Mouse (Mus musculus) CD4-positive, CD25-positive, alpha-beta regulatory T cell, adult 4 months (primary cell): ENCODE measurements around the gene Jph2. TPM values are rescaled to one million over a fixed set of nuclear protein-coding genes. Genes with fewer than 3 reads are reported as not detected.
"Not testable (repeated sequence)": the region's sequence is repeated elsewhere in the genome, so short reads cannot be mapped to it uniquely, and the experiment has no call there.

ENCODE experiments used
- ATAC-seq: one replicate; pipeline ENCODE4 v1.8.0; 2017
- polyA plus RNA-seq, 2 experiments: library from polyadenylated mRNA; unstranded; fragments of 100-300 nt; shearing (Covaris generic); gene quantifications; one replicate each; pipeline ENCODE4 v1.2.1; 2017

The Jph2 gene
- polyA plus RNA-seq, 2 experiments from 2014 or later: not detected

DNA sequence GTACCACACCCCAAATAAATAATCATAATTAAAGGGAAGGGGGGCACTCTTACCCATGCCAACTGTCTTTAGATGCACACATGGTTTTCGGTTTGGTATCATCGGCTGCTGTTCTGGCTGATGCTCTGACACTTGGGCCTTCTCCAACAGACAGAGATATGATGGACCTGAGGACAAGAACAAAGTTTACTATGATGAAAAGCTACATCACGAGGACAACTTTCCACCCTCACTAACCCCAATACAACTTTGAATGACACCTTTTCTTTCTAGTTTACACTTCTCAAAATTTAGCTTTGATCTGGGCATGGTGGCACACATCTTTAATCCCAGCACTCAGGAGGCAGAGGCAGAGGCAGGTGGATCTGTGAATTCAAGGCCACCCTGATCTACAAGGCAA lies 13.6 kb upstream of the Jph2 start:
- not testable (repeated sequence) for ATAC-seq

- no peak for ATAC-seq
These were observed 12.4 kb upstream of the Jph2 start for GRCm38 (mm10) chr2:163410211-163410610.

- ATAC-seq: no peak
These were observed 6.4 kb upstream of the Jph2 start for GRCm38 (mm10) chr2:163404037-163404815.

GRCm38 (mm10) chr2:163401221-163401620 lies 3.4 kb upstream of the Jph2 start:
- ATAC-seq: peak; percentile 89

DNA sequence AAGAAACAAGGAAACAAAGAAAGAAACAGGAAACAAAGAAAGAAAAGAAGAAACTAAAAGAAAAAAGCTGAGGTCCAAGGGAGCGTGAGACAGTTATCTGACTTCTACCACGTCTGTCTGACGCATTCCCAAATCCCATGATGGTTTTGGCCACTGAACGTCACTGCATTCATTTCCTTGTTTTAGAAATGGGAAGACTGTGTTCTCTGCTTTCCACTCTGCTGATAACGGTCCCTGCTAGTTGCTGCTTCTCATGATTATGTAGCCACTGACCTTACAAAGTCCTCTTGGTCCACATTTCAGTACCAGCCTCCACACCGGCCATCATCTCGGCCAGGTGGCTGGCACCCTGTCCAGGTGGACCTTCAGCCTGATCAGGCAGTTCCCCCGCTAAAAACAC lies 1.4 kb upstream of the Jph2 start:
- no peak for ATAC-seq

- ATAC-seq: no peak
These were observed 977 bp upstream of the Jph2 start for GRCm38 (mm10) chr2:163398770-163399169.

GRCm38 (mm10) chr2:163397071-163397470 lies 722 bp downstream of the Jph2 start:
- ATAC-seq: no peak

- ATAC-seq: no peak
These were observed 2.8 kb downstream of the Jph2 start for GRCm38 (mm10) chr2:163394977-163395376.

DNA sequence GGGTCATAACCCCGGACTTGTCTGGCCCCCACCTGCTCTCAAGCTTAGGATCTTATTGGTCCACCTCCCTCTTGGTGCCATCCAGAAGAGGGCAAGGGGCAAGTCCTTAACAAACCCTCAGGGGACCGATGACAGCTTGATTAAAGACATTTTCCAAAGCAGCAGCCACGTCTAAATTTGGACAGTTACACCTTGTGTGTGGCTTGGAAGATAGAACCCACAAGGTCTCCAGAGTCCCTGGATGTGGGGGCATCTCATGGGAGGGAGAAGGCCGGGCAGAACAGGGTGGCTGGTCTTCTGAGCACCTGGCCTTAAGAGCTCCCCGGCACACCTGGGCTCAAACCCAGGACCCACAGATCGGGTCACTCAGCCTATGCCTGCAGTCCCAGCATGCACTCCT lies 3.8 kb downstream of the Jph2 start:
- no peak for ATAC-seq

GRCm38 (mm10) chr2:163393241-163393640 lies 4.6 kb downstream of the Jph2 start:
- no peak for ATAC-seq

- no peak for ATAC-seq
These were observed 5.4 kb downstream of the Jph2 start for GRCm38 (mm10) chr2:163392436-163392835.

DNA sequence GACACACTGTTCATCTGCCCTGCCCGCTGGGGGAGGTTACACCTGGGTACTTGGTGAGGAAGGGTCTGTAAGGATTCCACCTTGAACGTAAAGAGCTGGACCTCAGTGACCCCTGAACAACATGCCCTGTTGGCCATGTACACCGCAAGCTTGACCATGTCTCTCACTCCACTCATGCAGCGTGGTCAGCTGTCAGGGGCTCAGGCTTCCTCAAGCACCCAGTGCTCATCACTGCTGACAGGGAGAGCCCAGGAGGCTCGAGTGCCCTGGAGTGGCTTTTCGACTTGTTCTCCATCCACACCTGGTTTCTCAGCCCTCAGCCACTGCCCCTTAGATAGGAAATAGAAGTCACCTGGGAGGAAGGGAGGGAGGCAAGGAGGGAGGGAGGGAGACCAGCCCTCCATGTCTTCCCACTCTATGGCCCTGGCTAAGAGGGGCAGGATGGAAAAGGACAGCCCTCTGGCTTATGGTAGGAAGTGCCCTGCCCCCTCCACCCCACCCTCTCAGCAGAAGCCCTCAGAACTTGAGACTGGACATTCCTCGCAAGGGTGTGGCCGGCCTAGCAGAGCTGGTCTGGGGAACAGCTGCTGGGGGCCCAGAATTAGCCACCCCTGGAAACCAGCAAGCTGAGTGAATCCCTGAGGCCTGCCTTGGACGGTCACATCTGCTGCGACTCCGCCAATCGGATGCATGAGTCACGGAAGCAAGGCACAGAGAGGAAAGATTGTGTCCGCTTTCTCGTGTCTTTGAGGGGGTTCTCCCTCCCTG lies 11.2 kb downstream of the Jph2 start:
- ATAC-seq: no peak

GRCm38 (mm10) chr2:163385126-163385525 lies 12.7 kb downstream of the Jph2 start:
- no peak for ATAC-seq

GRCm38 (mm10) chr2:163381246-163381645 lies 16.5 kb downstream of the Jph2 start:
- ATAC-seq: no peak

DNA sequence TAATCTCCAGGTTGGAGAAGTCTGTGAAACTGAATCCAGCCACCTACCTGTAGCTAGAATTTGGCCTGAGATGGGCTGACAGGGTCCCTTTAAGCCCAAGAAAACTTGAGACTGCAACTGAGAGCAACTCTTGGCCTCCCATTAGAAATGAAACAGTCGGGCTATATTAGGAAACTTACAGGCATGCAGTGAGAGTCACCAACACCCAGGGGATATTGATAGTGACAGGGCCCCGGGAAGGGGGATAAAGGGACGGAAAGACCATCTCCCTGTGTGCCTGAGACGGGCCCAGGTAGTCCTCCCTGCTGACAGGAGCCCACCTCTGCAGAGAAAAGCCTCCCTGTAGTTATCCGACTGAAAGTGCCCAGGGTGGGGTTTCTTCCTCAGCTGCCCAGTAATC lies 18.4 kb downstream of the Jph2 start:
- ATAC-seq: no peak

GRCm38 (mm10) chr2:163376082-163376481 lies 21.7 kb downstream of the Jph2 start:
- ATAC-seq: no peak

- no peak for ATAC-seq
These were observed 22.3 kb downstream of the Jph2 start for GRCm38 (mm10) chr2:163375468-163375867.

DNA sequence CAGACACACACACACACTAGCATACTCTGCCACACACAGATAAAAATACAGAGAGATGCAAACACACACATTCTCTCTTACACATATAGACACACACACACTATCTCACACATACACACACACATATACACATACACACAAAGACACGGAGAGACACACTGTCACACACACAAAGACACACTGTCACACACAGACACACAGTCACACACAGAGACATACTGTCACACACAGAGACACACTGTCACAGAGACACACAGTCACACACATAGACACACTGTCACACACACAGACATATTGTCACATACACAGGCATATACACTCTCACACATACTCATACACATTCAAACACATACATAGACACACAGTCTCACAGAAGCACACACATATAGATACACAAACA lies 25.2 kb downstream of the Jph2 start:
- no peak for ATAC-seq

DNA sequence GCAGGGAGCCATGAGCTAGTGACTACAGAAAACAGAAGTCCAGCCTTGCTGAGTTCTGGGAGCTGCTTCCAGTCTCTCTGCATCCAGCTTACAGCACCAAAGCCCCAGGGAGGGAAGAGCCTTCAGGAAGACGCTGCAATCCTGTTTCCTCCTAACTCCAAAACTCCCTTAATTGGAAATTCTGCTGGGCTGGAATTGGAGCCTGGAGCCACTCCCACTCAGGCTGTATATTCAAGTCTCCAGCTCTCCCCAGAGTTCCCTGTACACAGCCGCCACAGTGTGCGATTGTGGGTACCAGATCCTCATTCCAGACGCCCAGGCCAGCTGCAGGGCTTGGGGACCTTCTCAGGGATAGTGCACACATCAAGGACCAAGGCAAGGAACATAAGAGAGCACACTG lies 27.6 kb downstream of the Jph2 start:
- no peak for ATAC-seq

DNA sequence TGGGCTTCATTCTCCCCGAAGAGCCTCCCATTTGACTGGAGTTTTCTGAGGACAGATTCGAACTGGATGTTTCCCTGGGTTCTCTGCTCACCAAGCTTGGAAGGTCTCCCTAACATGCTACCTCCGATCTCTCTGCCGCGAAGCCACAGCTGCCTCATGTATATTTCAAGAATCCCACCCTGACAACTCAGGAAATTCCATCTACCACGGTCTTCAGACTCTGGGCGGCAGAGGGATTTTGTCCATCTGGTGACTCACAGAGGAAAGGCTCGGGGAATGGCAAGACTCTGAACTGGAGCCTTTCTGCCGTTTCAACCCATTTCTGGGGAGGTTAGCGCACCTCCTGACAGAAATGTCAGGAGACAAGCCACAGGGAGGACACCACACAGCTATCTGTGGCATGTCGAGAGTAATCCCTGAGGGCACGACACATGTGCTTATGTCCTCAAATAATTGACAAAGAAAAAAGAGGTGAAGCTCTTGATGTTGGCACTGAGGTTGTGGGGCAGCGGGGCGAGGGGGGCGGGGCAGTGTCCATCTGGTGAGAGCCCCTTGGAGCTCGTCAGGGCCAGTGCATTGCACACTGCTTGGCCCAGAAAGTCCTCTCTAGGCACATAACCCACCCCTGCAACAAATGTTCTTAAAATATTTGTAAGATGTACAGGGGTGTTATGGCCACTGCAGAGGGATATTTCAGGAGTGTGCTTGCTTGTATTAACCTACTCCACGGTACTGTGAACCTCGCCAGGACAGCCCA lies 32.8 kb downstream of the Jph2 start:
- ATAC-seq: no peak

- no peak for ATAC-seq
These were observed 34.6 kb downstream of the Jph2 start for GRCm38 (mm10) chr2:163362940-163363921.
